Mouse (Mus musculus): Measurements from ENCODE around the gene Zxdc. TPM values are rescaled to one million over a fixed set of nuclear protein-coding genes. Genes with fewer than 3 reads are reported as not detected.

Gene Zxdc
- polyA plus RNA-seq, 1 experiment from 2014 or later = 7.7 TPM

GRCm38 (mm10) chr6:90334244-90334643 is 35.0 kb upstream of the Zxdc start:
- 86% methylated on average over 3 of the region's 3 CpGs for WGBS
- no peak overlapping the region for H3K9ac ChIP-seq (ENCODE audit: low read depth, low read length)
- ATAC-seq = no peak

GRCm38 (mm10) chr6:90342343-90342742 is 26.9 kb upstream of the Zxdc start:
- Histone ChIP-seq H3K4me1 (ENCODE audit: control insufficient read depth, insufficient read depth, low read depth, low read length) (no peaks in the 10 kb centered on the region), H3K9me3 (ENCODE audit: control insufficient read depth, low read length) (no peaks in the 10 kb centered on the region), H3K9ac (ENCODE audit: low read depth, low read length) (no peak overlapping the region), H3K27me3 (replicated peaks; ENCODE audit: control insufficient read depth, insufficient read depth, low read length) (no peaks in the 10 kb centered on the region), H3K27ac (ENCODE audit: low read depth, low read length) (no peak overlapping the region), H3K4me3 (ENCODE audit: low read length) (no peak overlapping the region), H3K36me3 (ENCODE audit: control insufficient read depth, insufficient read depth, low read length) (no peaks in the 10 kb centered on the region), H3K4me2 (ENCODE audit: low read length) (no peak overlapping the region)
- WGBS = 71% methylated on average over 2 of the region's 2 CpGs
- ATAC-seq = no peak

More at GRCm38 (mm10) chr6:90334244-90334643, 35.0 kb upstream of the Zxdc start:
- no peak overlapping the region for H3K4me2 ChIP-seq (ENCODE audit: low read length)
- no peaks in the 10 kb centered on the region for H3K27me3 ChIP-seq (replicated peaks; ENCODE audit: control insufficient read depth, insufficient read depth, low read length)
- no peaks in the 10 kb centered on the region for H3K36me3 ChIP-seq (ENCODE audit: control insufficient read depth, insufficient read depth, low read length)
- H3K27ac ChIP-seq (ENCODE audit: low read depth, low read length) = no peak overlapping the region
- no peaks in the 10 kb centered on the region for H3K9me3 ChIP-seq (ENCODE audit: control insufficient read depth, low read length)
- H3K4me1 ChIP-seq (ENCODE audit: control insufficient read depth, insufficient read depth, low read depth, low read length) = no peaks in the 10 kb centered on the region
- no peak overlapping the region for H3K4me3 ChIP-seq (ENCODE audit: low read length)

DNA sequence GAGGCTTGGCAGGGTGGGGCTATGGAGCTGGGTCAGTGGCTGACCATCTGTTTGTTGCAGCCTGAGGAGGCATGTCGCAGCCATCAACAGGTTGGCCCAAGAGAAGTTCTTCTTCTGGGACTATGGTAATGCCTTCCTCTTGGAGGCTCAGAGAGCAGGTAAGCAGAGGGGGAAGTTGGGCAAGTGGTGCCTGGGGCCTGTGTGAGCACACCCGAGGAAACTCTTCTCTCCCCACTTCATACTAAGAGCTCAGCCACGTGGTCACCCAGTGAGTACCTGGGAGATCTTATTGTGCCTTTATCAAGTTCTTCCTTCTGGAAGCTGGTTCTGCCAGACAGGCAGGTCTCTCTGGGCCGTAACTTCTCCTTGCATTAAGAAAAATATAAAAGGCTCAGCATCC is 22.1 kb upstream of the Zxdc start:
- Histone ChIP-seq H3K27me3 (replicated peaks; ENCODE audit: control insufficient read depth, insufficient read depth, low read length) (no peaks in the 10 kb centered on the region), H3K27ac (ENCODE audit: low read depth, low read length) (no peak overlapping the region)
- 85% methylated on average over 4 of the region's 4 CpGs for WGBS

GRCm38 (mm10) chr6:90348500-90348899 is 20.8 kb upstream of the Zxdc start:
- no peak for ATAC-seq
- Histone ChIP-seq H3K27ac (ENCODE audit: low read depth, low read length) (no peak overlapping the region), H3K9ac (ENCODE audit: low read depth, low read length) (no peak overlapping the region), H3K27me3 (replicated peaks; ENCODE audit: control insufficient read depth, insufficient read depth, low read length) (no peaks in the 10 kb centered on the region), H3K9me3 (ENCODE audit: control insufficient read depth, low read length) (no peaks in the 10 kb centered on the region), H3K36me3 (ENCODE audit: control insufficient read depth, insufficient read depth, low read length) (no peaks in the 10 kb centered on the region), H3K4me3 (ENCODE audit: low read length) (no peak overlapping the region), H3K4me2 (ENCODE audit: low read length) (no peak overlapping the region), H3K4me1 (ENCODE audit: control insufficient read depth, insufficient read depth, low read depth, low read length) (no peaks in the 10 kb centered on the region)
- 84% methylated on average over 4 of the region's 4 CpGs for WGBS

More for the DNA sequence above, 22.1 kb upstream of the Zxdc start:
- no peaks in the 10 kb centered on the region for H3K4me1 ChIP-seq (ENCODE audit: control insufficient read depth, insufficient read depth, low read depth, low read length)
- H3K4me2 ChIP-seq (ENCODE audit: low read length) = no peak overlapping the region
- H3K9me3 ChIP-seq (ENCODE audit: control insufficient read depth, low read length) = no peaks in the 10 kb centered on the region
- no peaks in the 10 kb centered on the region for H3K36me3 ChIP-seq (ENCODE audit: control insufficient read depth, insufficient read depth, low read length)
- H3K4me3 ChIP-seq (ENCODE audit: low read length) = no peak overlapping the region
- H3K9ac ChIP-seq (ENCODE audit: low read depth, low read length) = no peak overlapping the region
- no peak for ATAC-seq

DNA sequence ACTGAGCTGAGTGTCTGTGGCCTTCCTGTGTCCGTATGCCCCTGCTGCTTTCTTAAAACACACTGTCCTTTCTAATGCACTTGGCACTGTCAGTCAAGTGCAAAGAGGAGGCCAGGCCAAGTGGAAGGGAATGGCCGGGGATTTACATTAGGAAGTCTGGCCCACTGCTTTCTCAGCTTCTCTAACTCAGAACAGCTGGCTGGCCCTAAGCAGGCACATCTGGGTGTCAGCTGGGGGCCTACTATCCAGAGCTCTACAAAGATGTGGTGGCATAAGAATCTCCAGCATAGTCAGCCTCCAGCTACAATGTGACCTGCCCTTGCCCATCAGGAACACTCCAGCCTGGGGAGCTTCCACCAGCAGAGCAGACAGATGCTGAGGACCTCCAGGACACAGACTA is 19.3 kb upstream of the Zxdc start:
- Histone ChIP-seq H3K9me3 (ENCODE audit: control insufficient read depth, low read length) (no peaks in the 10 kb centered on the region), H3K4me1 (ENCODE audit: control insufficient read depth, insufficient read depth, low read depth, low read length) (no peaks in the 10 kb centered on the region), H3K4me2 (ENCODE audit: low read length) (no peak overlapping the region), H3K27ac (ENCODE audit: low read depth, low read length) (no peak overlapping the region), H3K27me3 (replicated peaks; ENCODE audit: control insufficient read depth, insufficient read depth, low read length) (no peaks in the 10 kb centered on the region), H3K4me3 (ENCODE audit: low read length) (no peak overlapping the region), H3K9ac (ENCODE audit: low read depth, low read length) (no peak overlapping the region), H3K36me3 (ENCODE audit: control insufficient read depth, insufficient read depth, low read length) (no peaks in the 10 kb centered on the region)
- WGBS = 66% methylated on average over 2 of the region's 2 CpGs
- no peak for ATAC-seq

DNA sequence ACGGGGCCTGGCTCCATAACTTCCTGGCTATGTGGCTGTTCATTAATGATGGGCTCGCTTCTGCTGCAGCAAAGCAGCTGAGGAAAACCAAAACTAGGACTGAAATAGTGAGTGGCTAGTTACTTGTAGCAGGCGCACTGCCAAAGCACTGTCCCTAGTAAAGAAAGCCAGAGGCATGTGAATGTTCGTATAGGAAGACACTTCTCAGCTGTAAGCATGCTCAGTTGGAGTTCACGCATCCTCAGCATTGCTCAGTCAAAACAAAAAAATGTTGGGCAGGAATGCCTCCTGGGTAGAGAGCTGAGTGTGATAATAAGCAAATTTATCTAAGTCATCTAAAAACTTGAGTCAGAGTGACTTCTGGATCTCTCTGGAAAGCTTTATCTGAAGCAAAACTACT is 11.2 kb upstream of the Zxdc start:
- no peaks in the 10 kb centered on the region for H3K36me3 ChIP-seq (ENCODE audit: control insufficient read depth, insufficient read depth, low read length)
- no peak overlapping the region for H3K9ac ChIP-seq (ENCODE audit: low read depth, low read length)
- H3K9me3 ChIP-seq (ENCODE audit: control insufficient read depth, low read length) = no peaks in the 10 kb centered on the region
- H3K4me3 ChIP-seq (ENCODE audit: low read length) = no peak overlapping the region
- ATAC-seq = no peak
- H3K27me3 ChIP-seq (replicated peaks; ENCODE audit: control insufficient read depth, insufficient read depth, low read length) = no peaks in the 10 kb centered on the region
- H3K4me1 ChIP-seq (ENCODE audit: control insufficient read depth, insufficient read depth, low read depth, low read length) = peaks cover 8% of the 10 kb centered on the region
- H3K27ac ChIP-seq (ENCODE audit: low read depth, low read length) = no peak overlapping the region
- 66% methylated on average over 5 of the region's 5 CpGs for WGBS
- no peak overlapping the region for H3K4me2 ChIP-seq (ENCODE audit: low read length)

GRCm38 (mm10) chr6:90359445-90359844 is 9.8 kb upstream of the Zxdc start:
- H3K4me2 ChIP-seq (ENCODE audit: low read length) = no peak overlapping the region
- peaks cover 8% of the 10 kb centered on the region for H3K4me1 ChIP-seq (ENCODE audit: control insufficient read depth, insufficient read depth, low read depth, low read length)
- no peaks in the 10 kb centered on the region for H3K27me3 ChIP-seq (replicated peaks; ENCODE audit: control insufficient read depth, insufficient read depth, low read length)
- H3K4me3 ChIP-seq (ENCODE audit: low read length) = no peak overlapping the region
- no peaks in the 10 kb centered on the region for H3K9me3 ChIP-seq (ENCODE audit: control insufficient read depth, low read length)
- 49% methylated on average over 2 of the region's 2 CpGs for WGBS
- no peaks in the 10 kb centered on the region for H3K36me3 ChIP-seq (ENCODE audit: control insufficient read depth, insufficient read depth, low read length)
- no peak for ATAC-seq
- H3K9ac ChIP-seq (ENCODE audit: low read depth, low read length) = no peak overlapping the region
- no peak overlapping the region for H3K27ac ChIP-seq (ENCODE audit: low read depth, low read length)

DNA sequence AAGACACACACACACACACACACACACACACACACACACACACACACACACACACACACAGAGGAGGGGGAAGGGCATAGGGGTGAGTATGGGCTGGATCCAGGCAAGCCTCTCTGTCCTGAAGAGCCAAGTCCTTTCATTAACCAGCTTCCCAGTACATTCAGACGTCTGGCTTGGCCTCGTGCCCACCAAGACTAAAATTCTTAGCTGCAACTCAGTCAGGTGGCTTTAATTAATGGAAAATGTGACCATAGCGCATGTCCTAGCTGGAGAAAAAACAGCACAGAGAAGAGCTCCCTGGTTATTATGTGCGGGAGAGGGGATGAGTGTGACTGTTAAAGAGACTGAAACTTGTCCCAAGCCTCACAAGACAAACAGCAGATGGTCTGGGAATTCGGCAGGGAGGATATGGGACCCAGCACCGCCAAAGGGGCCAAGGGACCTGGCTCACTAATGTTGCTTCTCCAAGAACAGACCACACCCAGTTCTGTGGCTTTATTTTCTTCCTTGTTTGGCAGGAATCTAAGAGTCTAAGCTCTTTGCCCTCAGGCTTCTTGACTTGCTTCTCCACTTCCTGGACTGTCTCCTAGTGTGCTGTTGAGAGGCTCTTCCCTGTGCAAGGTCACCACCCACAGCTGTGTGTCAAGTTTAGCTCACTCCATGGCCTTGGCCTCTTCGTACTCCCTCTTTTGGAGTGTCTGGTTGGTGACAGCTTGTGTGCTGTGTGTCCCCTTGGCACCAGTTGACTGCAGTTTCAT is 9.1 kb upstream of the Zxdc start:
- no peaks in the 10 kb centered on the region for H3K9me3 ChIP-seq (ENCODE audit: control insufficient read depth, low read length)
- WGBS = 52% methylated on average over 7 of the region's 7 CpGs
- ATAC-seq = peak; percentile 67; the same call in 1 of the 2 replicates
- H3K9ac ChIP-seq (ENCODE audit: low read depth, low read length) = no peak overlapping the region
- peak overlapping the region; percentile 36; the same call in 1 of the 2 replicates for H3K27ac ChIP-seq (ENCODE audit: low read depth, low read length)
- H3K27me3 ChIP-seq (replicated peaks; ENCODE audit: control insufficient read depth, insufficient read depth, low read length) = no peaks in the 10 kb centered on the region
- H3K4me2 ChIP-seq (ENCODE audit: low read length) = no peak overlapping the region
- H3K4me3 ChIP-seq (ENCODE audit: low read length) = no peak overlapping the region
- peaks cover 8% of the 10 kb centered on the region for H3K4me1 ChIP-seq (ENCODE audit: control insufficient read depth, insufficient read depth, low read depth, low read length)
- H3K36me3 ChIP-seq (ENCODE audit: control insufficient read depth, insufficient read depth, low read length) = no peaks in the 10 kb centered on the region

- Histone ChIP-seq H3K36me3 (ENCODE audit: control insufficient read depth, insufficient read depth, low read length) (no peaks in the 10 kb centered on the region), H3K4me1 (ENCODE audit: control insufficient read depth, insufficient read depth, low read depth, low read length) (peaks cover 8% of the 10 kb centered on the region), H3K27me3 (replicated peaks; ENCODE audit: control insufficient read depth, insufficient read depth, low read length) (no peaks in the 10 kb centered on the region), H3K4me2 (ENCODE audit: low read length) (no peak overlapping the region), H3K9me3 (ENCODE audit: control insufficient read depth, low read length) (no peaks in the 10 kb centered on the region), H3K4me3 (ENCODE audit: low read length) (no peak overlapping the region), H3K9ac (ENCODE audit: low read depth, low read length) (no peak overlapping the region), H3K27ac (ENCODE audit: low read depth, low read length) (no peak overlapping the region)
- 87% methylated on average over 6 of the region's 6 CpGs for WGBS
- no peak for ATAC-seq
Observed at GRCm38 (mm10) chr6:90360922-90361614, 8.2 kb upstream of the Zxdc start.

All from hindbrain, embryonic 16.5 days (tissue).